Mouse (Mus musculus) c-Kit-negative CD71-positive TER-119-positive erythroid progenitor cells, embryonic 14.5 days (primary cell): ENCODE results near the gene Brms1.
A peak's percentile ranks its signal among the peaks of the same experiment; 100 is the strongest.

Source experiments
- DNase-seq: peaks from one replicate; pipeline ENCODE4 v3.0.0-alpha.2; 2013; ENCODE audit warnings: low read depth, low spot score

Gene Brms1

GRCm38 (mm10) chr19:5087884-5088728, 47.0 kb downstream of the Brms1 start, which contains the start of gene Yif1a:
Gene Yif1a, plus strand, starts transcription at chr19:5088538.
- peak; percentile 92 for DNase-seq

GRCm38 (mm10) chr19:5089324-5089723, 48.2 kb downstream of the Brms1 start:
- no peak for DNase-seq

GRCm38 (mm10) chr19:5092083-5092482, 50.9 kb downstream of the Brms1 start:
- no peak for DNase-seq

GRCm38 (mm10) chr19:5093481-5094242, 52.5 kb downstream of the Brms1 start:
- no peak for DNase-seq

- DNase-seq: no peak
These were observed 53.1 kb downstream of the Brms1 start for GRCm38 (mm10) chr19:5094243-5094632.

- no peak for DNase-seq
These were observed 53.7 kb downstream of the Brms1 start for GRCm38 (mm10) chr19:5094746-5095417.

GRCm38 (mm10) chr19:5095887-5096474, 54.8 kb downstream of the Brms1 start:
- no peak for DNase-seq

GRCm38 (mm10) chr19:5097521-5098362, 56.6 kb downstream of the Brms1 start:
- DNase-seq: no peak

GRCm38 (mm10) chr19:5098363-5099143, 57.4 kb downstream of the Brms1 start, which contains the start of gene Cnih2:
Gene Cnih2, minus strand, starts transcription at chr19:5098521.
- DNase-seq: no peak
